Mouse (Mus musculus) lung, postnatal 36 days (tissue): Measurements from ENCODE around the gene Dmgdh.

Experiments used
- DNase-seq: peaks from one replicate; pipeline ENCODE4 v3.0.0; 2022; ENCODE audit warnings: mixed read lengths

Gene Dmgdh

GRCm38 (mm10) chr13:93773704-93774315 lies 99.6 kb downstream of the Dmgdh start:
- no peak for DNase-seq

GRCm38 (mm10) chr13:93782823-93783222 lies 108.6 kb downstream of the Dmgdh start:
- DNase-seq = no peak

GRCm38 (mm10) chr13:93785329-93785728 lies 111.1 kb downstream of the Dmgdh start:
- no peak for DNase-seq

- no peak for DNase-seq
Measured at GRCm38 (mm10) chr13:93786051-93786450, 111.8 kb downstream of the Dmgdh start.

- DNase-seq = no peak
Measured at GRCm38 (mm10) chr13:93787647-93788046, 113.4 kb downstream of the Dmgdh start.

- peak; percentile 68 for DNase-seq
Measured at GRCm38 (mm10) chr13:93792945-93793642, 118.9 kb downstream of the Dmgdh start.

GRCm38 (mm10) chr13:93793643-93794182 lies 119.5 kb downstream of the Dmgdh start:
- DNase-seq = no peak

- no peak for DNase-seq
Measured at GRCm38 (mm10) chr13:93797011-93797600, 122.9 kb downstream of the Dmgdh start.
